Mouse (Mus musculus): ENCODE data around the gene Rsrc1. TPM values are rescaled to one million over a fixed set of nuclear protein-coding genes. Genes with fewer than 3 reads are reported as not detected.
"Not testable (repeated sequence)": the region's sequence is repeated elsewhere in the genome, so short reads cannot be mapped to it uniquely, and the experiment has no call there.

The Rsrc1 gene
- polyA plus RNA-seq, 1 experiment from 2014 or later, result 21.3 TPM

DNA sequence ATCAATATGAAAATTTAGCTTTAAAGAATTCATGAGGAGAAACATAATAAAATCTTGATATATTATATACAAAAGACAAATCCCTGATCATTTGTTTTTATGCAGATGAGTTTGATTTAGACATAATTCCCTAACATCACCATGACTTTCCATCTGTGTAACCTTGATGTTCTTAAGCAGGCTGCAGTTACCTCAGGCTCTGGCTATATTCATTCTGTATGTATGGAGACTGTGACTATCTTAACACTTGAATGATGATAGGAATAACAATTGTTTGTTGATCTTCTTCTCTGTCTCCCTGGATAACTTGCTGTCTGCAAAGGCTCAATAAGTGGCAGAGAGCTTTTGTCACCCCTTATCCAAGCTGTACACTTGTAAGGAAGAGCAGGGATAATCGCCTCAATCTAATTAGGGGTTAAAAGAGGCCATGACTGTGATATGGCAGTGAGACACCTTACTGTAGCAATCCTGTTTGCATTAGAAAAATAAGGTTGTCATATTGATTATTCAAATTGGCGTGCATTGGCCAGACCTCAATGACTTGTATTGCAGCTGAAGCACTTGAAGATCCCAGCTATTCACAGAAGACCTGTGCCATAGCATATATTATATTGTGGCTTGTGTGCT is 154.7 kb downstream of the Rsrc1 start:
- no peak overlapping the region for H3K4me3 ChIP-seq
- ATAC-seq (replicated peaks; ENCODE audit: insufficient number of reproducible peaks, insufficient read depth, low FRiP score, low read depth), result no peak
- WGBS, result 71% methylated on average over 2 of the region's 2 CpGs
- H3K9ac ChIP-seq, result no peak overlapping the region
- H3K9me3 ChIP-seq (replicated peaks), result no peaks in the 10 kb centered on the region
- H3K27me3 ChIP-seq, result no peaks in the 10 kb centered on the region
- no peaks in the 10 kb centered on the region for H3K4me1 ChIP-seq (replicated peaks)
- H3K36me3 ChIP-seq, result no peaks in the 10 kb centered on the region
- no peak overlapping the region for H3K27ac ChIP-seq
- H3K4me2 ChIP-seq, result no peak overlapping the region

GRCm38 (mm10) chr3:67144952-67145351 is 163.8 kb downstream of the Rsrc1 start:
- no peak for ATAC-seq (replicated peaks; ENCODE audit: insufficient number of reproducible peaks, insufficient read depth, low FRiP score, low read depth)
- WGBS, result 75% methylated on average over 2 of the region's 2 CpGs
- no peak overlapping the region for H3K4me2 ChIP-seq
- no peaks in the 10 kb centered on the region for H3K4me1 ChIP-seq (replicated peaks)
- H3K36me3 ChIP-seq, result no peaks in the 10 kb centered on the region
- H3K27me3 ChIP-seq, result no peaks in the 10 kb centered on the region
- no peak overlapping the region for H3K4me3 ChIP-seq
- H3K27ac ChIP-seq, result no peak overlapping the region
- no peaks in the 10 kb centered on the region for H3K9me3 ChIP-seq (replicated peaks)
- no peak overlapping the region for H3K9ac ChIP-seq

GRCm38 (mm10) chr3:67146280-67146679 is 165.1 kb downstream of the Rsrc1 start:
- H3K9me3 ChIP-seq (replicated peaks), result no peaks in the 10 kb centered on the region
- H3K36me3 ChIP-seq, result no peaks in the 10 kb centered on the region
- no peaks in the 10 kb centered on the region for H3K27me3 ChIP-seq
- H3K9ac ChIP-seq, result no peak overlapping the region
- no peaks in the 10 kb centered on the region for H3K4me1 ChIP-seq (replicated peaks)
- ATAC-seq (replicated peaks; ENCODE audit: insufficient number of reproducible peaks, insufficient read depth, low FRiP score, low read depth), result no peak
- no peak overlapping the region for H3K4me2 ChIP-seq
- H3K27ac ChIP-seq, result no peak overlapping the region
- H3K4me3 ChIP-seq, result no peak overlapping the region
- WGBS, result 100% methylated on average over 1 of the region's 1 CpGs

GRCm38 (mm10) chr3:67147246-67147645 is 166.1 kb downstream of the Rsrc1 start:
- H3K9me3 ChIP-seq (replicated peaks), result no peaks in the 10 kb centered on the region
- no peak overlapping the region for H3K9ac ChIP-seq
- H3K4me1 ChIP-seq (replicated peaks), result no peaks in the 10 kb centered on the region
- H3K27me3 ChIP-seq, result no peaks in the 10 kb centered on the region
- H3K27ac ChIP-seq, result no peak overlapping the region
- ATAC-seq (replicated peaks; ENCODE audit: insufficient number of reproducible peaks, insufficient read depth, low FRiP score, low read depth), result no peak
- WGBS, result 74% methylated on average over 3 of the region's 3 CpGs
- H3K4me3 ChIP-seq, result no peak overlapping the region
- no peak overlapping the region for H3K4me2 ChIP-seq
- H3K36me3 ChIP-seq, result no peaks in the 10 kb centered on the region

DNA sequence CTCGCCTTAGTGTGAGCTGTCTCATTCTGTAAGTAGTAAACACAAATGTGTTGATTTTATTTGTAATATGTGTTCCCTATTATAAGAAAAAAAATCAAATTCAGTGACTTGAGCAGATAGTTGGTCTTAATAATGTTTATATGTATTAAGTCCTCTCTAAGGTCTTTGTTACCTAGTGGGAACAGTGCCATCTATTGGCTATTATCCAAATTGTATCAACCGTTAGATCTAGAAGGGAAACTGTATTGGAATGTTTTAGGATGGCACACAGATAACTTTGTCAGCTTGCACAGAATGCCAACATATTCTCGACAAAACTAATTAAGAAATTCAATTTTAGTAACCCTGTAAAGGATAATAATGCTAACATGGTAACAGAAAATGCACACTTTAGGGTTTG is 216.0 kb downstream of the Rsrc1 start:
- no peak overlapping the region for H3K4me3 ChIP-seq
- no peaks in the 10 kb centered on the region for H3K27me3 ChIP-seq
- H3K9ac ChIP-seq, result no peak overlapping the region
- H3K9me3 ChIP-seq (replicated peaks), result no peaks in the 10 kb centered on the region
- H3K4me2 ChIP-seq, result no peak overlapping the region
- 33% methylated on average over 3 of the region's 3 CpGs for WGBS
- H3K27ac ChIP-seq, result no peak overlapping the region
- H3K4me1 ChIP-seq (replicated peaks), result no peaks in the 10 kb centered on the region
- no peaks in the 10 kb centered on the region for H3K36me3 ChIP-seq
- ATAC-seq (replicated peaks; ENCODE audit: insufficient number of reproducible peaks, insufficient read depth, low FRiP score, low read depth), result no peak

DNA sequence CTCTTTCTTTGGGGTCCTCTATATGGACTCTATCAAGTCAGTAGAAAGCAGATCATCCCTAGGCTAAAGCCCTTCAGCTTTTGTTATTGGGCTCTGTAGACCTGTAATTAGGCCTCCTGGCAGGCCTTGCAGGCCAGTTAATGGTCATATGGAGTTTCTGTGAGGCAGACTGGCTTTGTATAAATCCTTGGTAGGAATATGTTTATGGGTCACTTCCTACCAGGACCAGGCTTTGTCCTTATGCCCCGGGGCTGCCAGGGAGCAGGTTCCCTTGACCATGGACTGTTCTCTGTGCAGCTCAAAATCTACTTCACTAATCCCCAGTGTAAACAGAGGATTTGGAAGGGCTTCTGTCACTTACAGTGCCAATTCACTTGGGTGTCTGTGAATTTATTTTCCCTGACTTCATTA is 231.9 kb downstream of the Rsrc1 start:
- Histone ChIP-seq H3K4me2 (no peak overlapping the region), H3K27ac (no peak overlapping the region), H3K4me3 (no peak overlapping the region), H3K9me3 (replicated peaks) (no peaks in the 10 kb centered on the region), H3K4me1 (replicated peaks) (no peaks in the 10 kb centered on the region), H3K9ac (no peak overlapping the region), H3K27me3 (no peaks in the 10 kb centered on the region), H3K36me3 (no peaks in the 10 kb centered on the region)
- WGBS, result 84% methylated on average over 1 of the region's 1 CpGs
- ATAC-seq (replicated peaks; ENCODE audit: insufficient number of reproducible peaks, insufficient read depth, low FRiP score, low read depth), result no peak

GRCm38 (mm10) chr3:67232617-67233241 is 251.5 kb downstream of the Rsrc1 start:
- Histone ChIP-seq H3K9ac (no peak overlapping the region), H3K4me1 (replicated peaks) (no peaks in the 10 kb centered on the region), H3K36me3 (no peaks in the 10 kb centered on the region), H3K4me2 (no peak overlapping the region), H3K27me3 (no peaks in the 10 kb centered on the region), H3K9me3 (replicated peaks) (no peaks in the 10 kb centered on the region), H3K4me3 (no peak overlapping the region), H3K27ac (no peak overlapping the region)
- no peak for ATAC-seq (replicated peaks; ENCODE audit: insufficient number of reproducible peaks, insufficient read depth, low FRiP score, low read depth)
- 71% methylated on average over 3 of the region's 3 CpGs for WGBS

GRCm38 (mm10) chr3:67242451-67242850 is 261.3 kb downstream of the Rsrc1 start:
- 89% methylated on average over 10 of the region's 10 CpGs for whole genome bisulfite sequencing
- not testable (repeated sequence) for H3K27ac ChIP-seq; ATAC-seq (replicated peaks; ENCODE audit: insufficient number of reproducible peaks, insufficient read depth, low FRiP score, low read depth); H3K4me1 ChIP-seq (replicated peaks); H3K27me3 ChIP-seq; H3K9me3 ChIP-seq (replicated peaks); H3K36me3 ChIP-seq; H3K4me2 ChIP-seq; H3K4me3 ChIP-seq; H3K9ac ChIP-seq

GRCm38 (mm10) chr3:67267448-67267847 is 286.3 kb downstream of the Rsrc1 start:
- H3K9ac ChIP-seq, result no peak overlapping the region
- no peaks in the 10 kb centered on the region for H3K4me1 ChIP-seq (replicated peaks)
- no peak overlapping the region for H3K27ac ChIP-seq
- no peaks in the 10 kb centered on the region for H3K36me3 ChIP-seq
- WGBS, result 62% methylated on average over 3 of the region's 3 CpGs
- ATAC-seq (replicated peaks; ENCODE audit: insufficient number of reproducible peaks, insufficient read depth, low FRiP score, low read depth), result no peak
- H3K9me3 ChIP-seq (replicated peaks), result no peaks in the 10 kb centered on the region
- no peak overlapping the region for H3K4me2 ChIP-seq
- H3K4me3 ChIP-seq, result no peak overlapping the region
- no peaks in the 10 kb centered on the region for H3K27me3 ChIP-seq

- no peak overlapping the region for H3K9ac ChIP-seq
- no peaks in the 10 kb centered on the region for H3K36me3 ChIP-seq
- H3K4me2 ChIP-seq, result no peak overlapping the region
- no peaks in the 10 kb centered on the region for H3K9me3 ChIP-seq (replicated peaks)
- no peak overlapping the region for H3K4me3 ChIP-seq
- no peak for ATAC-seq (replicated peaks; ENCODE audit: insufficient number of reproducible peaks, insufficient read depth, low FRiP score, low read depth)
- H3K27ac ChIP-seq, result no peak overlapping the region
- H3K27me3 ChIP-seq, result no peaks in the 10 kb centered on the region
- 80% methylated on average over 4 of the region's 4 CpGs for WGBS
- H3K4me1 ChIP-seq (replicated peaks), result peaks cover 2% of the 10 kb centered on the region
Observed at GRCm38 (mm10) chr3:67279781-67280180, 298.6 kb downstream of the Rsrc1 start.

GRCm38 (mm10) chr3:67280247-67280646 is 299.1 kb downstream of the Rsrc1 start:
- no peak for ATAC-seq (replicated peaks; ENCODE audit: insufficient number of reproducible peaks, insufficient read depth, low FRiP score, low read depth)
- no peaks in the 10 kb centered on the region for H3K9me3 ChIP-seq (replicated peaks)
- no peaks in the 10 kb centered on the region for H3K36me3 ChIP-seq
- H3K4me1 ChIP-seq (replicated peaks), result peaks cover 3% of the 10 kb centered on the region
- H3K4me3 ChIP-seq, result no peak overlapping the region
- no peaks in the 10 kb centered on the region for H3K27me3 ChIP-seq
- H3K27ac ChIP-seq, result no peak overlapping the region
- no peak overlapping the region for H3K4me2 ChIP-seq
- H3K9ac ChIP-seq, result no peak overlapping the region
- 55% methylated on average over 3 of the region's 3 CpGs for WGBS

- H3K27ac ChIP-seq, result no peak overlapping the region
- WGBS, result 82% methylated on average over 1 of the region's 1 CpGs
- no peak for ATAC-seq (replicated peaks; ENCODE audit: insufficient number of reproducible peaks, insufficient read depth, low FRiP score, low read depth)
Observed at GRCm38 (mm10) chr3:67284039-67284438, 302.8 kb downstream of the Rsrc1 start.

More at GRCm38 (mm10) chr3:67284039-67284438, 302.8 kb downstream of the Rsrc1 start:
- Histone ChIP-seq H3K9me3 (replicated peaks) (no peaks in the 10 kb centered on the region), H3K4me3 (no peak overlapping the region), H3K36me3 (no peaks in the 10 kb centered on the region), H3K27me3 (no peaks in the 10 kb centered on the region), H3K4me1 (replicated peaks) (peaks cover 3% of the 10 kb centered on the region), H3K9ac (no peak overlapping the region), H3K4me2 (no peak overlapping the region)

All from heart, embryonic 15.5 days (tissue).